Mouse (Mus musculus): ENCODE measurements at regions not wholly inside any gene's neighbourhood (a gene's known extent, or its start where the extent isn't known, plus 50 kb on each side); places are given as distances from the start of the nearest gene placed in this dataset.

- TF ChIP-seq CTCF (IDR thresholded peaks at IDR 0.05; ENCODE audit: low read depth) (no peak), EP300 (IDR thresholded peaks at IDR 0.05; ENCODE audit: low read depth) (no peak)
These were observed 77.8 kb upstream of the Gm45716 start for GRCm38 (mm10) chr11:90109681-90110111.

All from heart, postnatal 0 days (tissue).